Comparison of ENCODE assay signal across 8 mouse cellular contexts in the genomic region with DNA sequence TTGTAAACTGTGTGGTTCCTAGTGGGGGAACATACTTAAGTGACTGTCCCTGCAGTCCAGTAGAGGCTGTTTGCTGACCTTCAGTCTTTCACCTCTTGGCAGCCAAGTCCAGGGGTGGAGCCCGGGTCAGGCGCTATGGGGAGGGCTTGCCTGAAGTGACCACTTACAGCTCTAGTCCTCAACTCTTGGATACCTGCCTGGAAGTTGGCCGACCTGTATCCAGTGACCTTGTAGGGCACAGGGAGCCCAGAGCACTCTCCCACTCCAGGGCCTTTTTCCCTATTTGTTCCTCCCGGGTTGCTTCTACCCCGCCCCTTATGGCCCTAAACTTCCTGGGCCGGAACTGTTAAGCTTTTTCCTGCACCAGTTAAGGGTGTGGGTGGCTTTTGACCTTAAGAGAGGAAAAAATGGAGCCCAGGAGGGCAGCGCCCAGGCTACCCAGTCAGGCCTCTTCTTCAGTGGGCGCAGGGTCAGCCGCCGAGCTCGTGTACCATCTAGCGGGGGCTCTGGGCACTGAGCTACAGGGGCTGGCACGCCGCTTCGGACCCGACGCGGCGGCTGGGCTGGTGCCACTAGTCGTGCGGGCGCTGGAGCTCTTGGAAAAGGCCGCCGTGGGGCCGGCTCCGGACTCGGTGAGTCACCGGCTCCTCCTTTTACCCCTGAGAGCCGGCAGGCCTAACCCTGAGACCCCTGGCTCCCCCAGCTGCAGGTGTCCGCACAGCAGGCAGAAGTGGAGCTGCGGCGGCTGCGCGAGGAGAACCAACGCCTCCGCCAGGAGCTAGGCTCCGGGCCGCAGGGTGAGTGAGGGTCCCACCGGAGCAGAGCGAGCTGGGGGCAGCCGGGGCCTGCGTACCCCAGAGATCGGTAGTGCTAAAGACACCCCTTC. TPM values are rescaled to one million over a fixed set of nuclear protein-coding genes. Genes with fewer than 3 reads are reported as not detected.
DNase-seq lines count a peak whose midpoint lies in the region; ATAC-seq and TF ChIP-seq lines count a peak whose summit lies in the region.

TSS of gene Rilp (plus strand) at position 354 of the 886 bp plus-strand sequence.

- peak; percentile 93 for DNase-seq in Muller cell, postnatal 12 days (ENCODE audit: inconsistent ontology term)
- peak; percentile 71 for DNase-seq in lung, embryonic 14.5 days
- peak; percentile 55 for DNase-seq in ovary, adult 18-20 months (ENCODE audit: low spot score)
- DNase-seq in spleen, adult 18-20 months = no peak

- ATAC-seq in erythroid progenitor cell, adult 5-6 weeks (replicated peaks; ENCODE audit: low FRiP score, poor library complexity, severe bottlenecking) = peak; percentile 51
- ATAC-seq in heart, embryonic 13.5 days (ENCODE audit: extremely low read depth, insufficient number of reproducible peaks, low FRiP score, low TSS enrichment) = peak; percentile 63
- peak; percentile 80 for ATAC-seq in kidney, embryonic 16.5 days (ENCODE audit: low FRiP score, low TSS enrichment)
- peak; percentile 70 for ATAC-seq in lung, embryonic 14.5 days (ENCODE audit: insufficient read depth)

- peak within 1 kb of the TSS; percentile 84 for H3K9ac ChIP-seq in heart, embryonic 13.5 days
- peak within 1 kb of the TSS; percentile 72 for H3K9ac ChIP-seq in kidney, embryonic 16.5 days (replicated peaks; ENCODE audit: low read length)
- peak within 1 kb of the TSS; percentile 56 for H3K9ac ChIP-seq in lung, embryonic 14.5 days

- WGBS in heart, embryonic 13.5 days = under 1% methylated on average over 43 of the region's 43 CpGs
- WGBS in kidney, embryonic 16.5 days = 1% methylated on average over 43 of the region's 43 CpGs
- WGBS in lung, embryonic 14.5 days = 2% methylated on average over 43 of the region's 43 CpGs

- H3K27ac ChIP-seq in bone marrow macrophage, adult 2 months (ENCODE audit: insufficient read depth, low read depth, low read length) = peak within 1 kb of the TSS; percentile 69
- peak within 1 kb of the TSS; percentile 92 for H3K27ac ChIP-seq in heart, embryonic 13.5 days (replicated peaks)
- H3K27ac ChIP-seq in kidney, embryonic 16.5 days (ENCODE audit: low read length) = peak within 1 kb of the TSS; percentile 83
- H3K27ac ChIP-seq in lung, embryonic 14.5 days (ENCODE audit: low read depth) = peak within 1 kb of the TSS; percentile 82

- no peaks in the 10 kb centered on the region for H3K9me3 ChIP-seq in heart, embryonic 13.5 days
- no peaks in the 10 kb centered on the region for H3K9me3 ChIP-seq in kidney, embryonic 16.5 days (ENCODE audit: low read length)
- no peaks in the 10 kb centered on the region for H3K9me3 ChIP-seq in lung, embryonic 14.5 days (ENCODE audit: low read depth, low read length)

- no peak for TF ChIP-seq POLR2A in bone marrow macrophage, adult 2 months (IDR thresholded peaks at IDR 0.05; ENCODE audit: borderline replicate concordance, low read depth, low read length)

- no peak for TF ChIP-seq CTCF in bone marrow macrophage, adult 2 months (IDR thresholded peaks at IDR 0.05; ENCODE audit: low read depth, low read length)
- peak; percentile 46 for TF ChIP-seq CTCF in lung, embryonic 14.5 days (IDR thresholded peaks at IDR 0.05; ENCODE audit: low read depth)

- peaks cover 15% of the 10 kb centered on the region for H3K4me1 ChIP-seq in bone marrow macrophage, adult 2 months (ENCODE audit: control insufficient read depth, insufficient read depth, low read length)
- peaks cover 27% of the 10 kb centered on the region for H3K4me1 ChIP-seq in heart, embryonic 13.5 days
- H3K4me1 ChIP-seq in kidney, embryonic 16.5 days (ENCODE audit: insufficient read depth, low read length) = peaks cover 25% of the 10 kb centered on the region
- H3K4me1 ChIP-seq in lung, embryonic 14.5 days (ENCODE audit: insufficient read depth) = peaks cover 8% of the 10 kb centered on the region

- peaks cover 46% of the 10 kb centered on the region for H3K36me3 ChIP-seq in heart, embryonic 13.5 days
- peaks cover 39% of the 10 kb centered on the region for H3K36me3 ChIP-seq in kidney, embryonic 16.5 days (ENCODE audit: insufficient read depth, low read length)
- H3K36me3 ChIP-seq in lung, embryonic 14.5 days (ENCODE audit: insufficient read depth) = peaks cover 48% of the 10 kb centered on the region

- peak within 1 kb of the TSS; percentile 69 for H3K4me3 ChIP-seq in bone marrow macrophage, adult 2 months (ENCODE audit: insufficient read depth, low read length)
- H3K4me3 ChIP-seq in heart, embryonic 13.5 days = peak within 1 kb of the TSS; percentile 55
- H3K4me3 ChIP-seq in kidney, embryonic 16.5 days (ENCODE audit: low read length) = peak within 1 kb of the TSS; percentile 55
- H3K4me3 ChIP-seq in lung, embryonic 14.5 days (ENCODE audit: low read depth, low read length) = peak within 1 kb of the TSS; percentile 47

- no peaks in the 10 kb centered on the region for H3K27me3 ChIP-seq in heart, embryonic 13.5 days (replicated peaks)
- no peaks in the 10 kb centered on the region for H3K27me3 ChIP-seq in kidney, embryonic 16.5 days (ENCODE audit: insufficient read depth, low read length)
- H3K27me3 ChIP-seq in lung, embryonic 14.5 days (ENCODE audit: insufficient read depth, low read length) = no peaks in the 10 kb centered on the region

- H3K4me2 ChIP-seq in heart, embryonic 13.5 days = peak within 1 kb of the TSS; percentile 81
- peak within 1 kb of the TSS; percentile 94 for H3K4me2 ChIP-seq in kidney, embryonic 16.5 days (replicated peaks; ENCODE audit: low read depth, low read length)
- peak within 1 kb of the TSS; percentile 99 for H3K4me2 ChIP-seq in lung, embryonic 14.5 days

RNA-seq across cellular contexts. Expression of gene Rilp, which starts in this region (rescaled TPM):
- 12.8 and 15.9 TPM in 2 replicates for polyA plus RNA-seq in bone marrow macrophage, adult 2 months (2012; ENCODE audit: insufficient read depth, insufficient read length, missing spikeins)
- not detected in 2 replicates for total RNA-seq in erythroid progenitor cell, adult 5-6 weeks (2015; ENCODE audit: low replicate concordance)
- 0.26 and 1.3 TPM in 2 replicates for total RNA-seq in erythroid progenitor cell, adult 5-6 weeks (2017; ENCODE audit: low replicate concordance)
- 3.4 TPM in 2 replicates for polyA plus RNA-seq in heart, embryonic 13.5 days (2015; fragmentation: Nextera tagmentation; extraction: Ambion mirVana)
- polyA plus RNA-seq in kidney, embryonic 16.5 days (2015; fragmentation: Nextera tagmentation; extraction: Ambion mirVana) = 1.7 and 2.0 TPM in 2 replicates
- 0.43 and 0.58 TPM in 2 replicates for polyA plus RNA-seq in lung, embryonic 14.5 days (2014; fragmentation: Nextera tagmentation; extraction: Ambion mirVana)

Comparison
In these comparisons a context has a peak if more than half of its experiments do, and no peak if none do; other contexts are left out.
1. Peak in DNase-seq, ATAC-seq, H3K4me3 ChIP-seq, H3K27ac ChIP-seq, H3K9ac ChIP-seq and H3K4me2 ChIP-seq in lung, embryonic 14.5 days; RNA of the gene not detected or under 1 TPM.
2. DNase-seq: peak in Muller cell, postnatal 12 days (single experiment) and ovary, adult 18-20 months (single experiment); none in spleen, adult 18-20 months (0 of 2).
3. Peak in every context shown above with its lines, with median percentiles within 50 percentile points of each other: H3K27ac ChIP-seq, H3K4me3 ChIP-seq, ATAC-seq, H3K4me2 ChIP-seq and H3K9ac ChIP-seq.